Mouse (Mus musculus): ENCODE results near the gene Tmco1.

The Tmco1 gene

DNA sequence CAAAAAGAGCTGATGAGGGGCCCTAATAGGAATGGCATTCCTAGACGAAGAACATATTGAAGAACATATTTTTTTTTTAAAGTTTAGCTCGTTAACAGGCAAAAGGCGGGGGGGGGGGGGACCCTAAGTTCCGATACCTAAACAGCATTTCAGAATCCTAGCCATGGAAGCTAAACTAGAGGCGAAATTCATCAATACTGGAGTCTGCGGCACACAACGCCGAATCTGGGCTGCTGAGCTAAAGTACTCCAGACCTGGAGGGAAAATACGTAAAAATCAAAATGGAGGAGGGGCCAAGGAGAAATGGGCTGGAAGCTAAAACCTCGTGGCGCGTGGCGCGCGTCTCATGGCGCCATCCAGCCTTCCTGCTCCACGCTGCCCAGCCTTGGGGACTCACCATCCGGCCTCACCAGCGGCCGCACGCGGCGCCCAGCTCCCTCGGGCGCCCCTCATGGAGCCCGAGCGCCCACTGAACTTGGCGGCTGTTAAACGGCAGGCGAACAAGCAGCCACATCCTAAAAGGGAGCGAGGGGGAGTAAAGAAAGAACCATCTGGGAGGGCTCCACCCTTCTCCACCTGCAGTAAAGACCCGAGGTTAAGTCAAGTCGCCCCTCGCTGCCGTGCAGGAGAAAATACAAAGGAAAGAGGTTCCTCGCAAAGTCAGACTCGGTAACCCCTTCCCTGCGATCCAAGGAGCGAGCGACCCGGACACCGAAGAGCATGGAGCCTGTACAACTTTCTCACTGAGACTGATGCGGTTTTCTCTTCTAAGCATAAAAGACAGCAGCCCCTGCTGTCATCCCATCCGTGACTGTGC is 24.5 kb upstream of the Tmco1 start:
- DNase-seq (ENCODE audit: low read depth, low spot score): no peak

DNA sequence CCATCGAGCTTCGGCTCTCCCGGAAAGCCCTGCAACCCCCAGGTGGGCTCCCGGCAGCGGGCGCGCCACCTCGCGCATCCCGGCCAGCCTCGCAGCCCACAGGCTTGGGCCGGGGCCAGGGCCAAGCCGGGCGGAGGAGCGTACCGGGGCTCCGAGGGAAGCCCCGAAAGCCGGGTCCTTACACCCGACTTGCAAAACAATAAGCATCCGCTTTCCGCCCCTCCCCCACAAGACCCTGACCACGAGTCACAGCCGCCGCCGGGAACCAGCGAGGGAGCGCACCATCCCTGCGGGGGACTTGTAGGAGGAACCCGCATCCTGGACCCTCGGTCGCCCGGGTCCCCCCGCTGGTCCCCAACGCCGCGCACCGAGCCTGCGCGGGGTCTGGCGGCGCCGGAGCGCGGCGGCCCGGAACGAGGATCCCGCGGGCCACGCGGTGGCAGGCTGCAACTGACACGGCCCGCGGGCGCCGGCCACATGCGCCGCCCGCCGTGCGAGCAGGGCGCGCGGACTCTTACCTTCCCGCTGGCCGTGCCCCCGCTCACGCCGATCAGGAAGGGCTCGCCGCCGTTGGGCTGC is 23.8 kb upstream of the Tmco1 start:
- no peak for DNase-seq (ENCODE audit: low read depth, low spot score)

DNA sequence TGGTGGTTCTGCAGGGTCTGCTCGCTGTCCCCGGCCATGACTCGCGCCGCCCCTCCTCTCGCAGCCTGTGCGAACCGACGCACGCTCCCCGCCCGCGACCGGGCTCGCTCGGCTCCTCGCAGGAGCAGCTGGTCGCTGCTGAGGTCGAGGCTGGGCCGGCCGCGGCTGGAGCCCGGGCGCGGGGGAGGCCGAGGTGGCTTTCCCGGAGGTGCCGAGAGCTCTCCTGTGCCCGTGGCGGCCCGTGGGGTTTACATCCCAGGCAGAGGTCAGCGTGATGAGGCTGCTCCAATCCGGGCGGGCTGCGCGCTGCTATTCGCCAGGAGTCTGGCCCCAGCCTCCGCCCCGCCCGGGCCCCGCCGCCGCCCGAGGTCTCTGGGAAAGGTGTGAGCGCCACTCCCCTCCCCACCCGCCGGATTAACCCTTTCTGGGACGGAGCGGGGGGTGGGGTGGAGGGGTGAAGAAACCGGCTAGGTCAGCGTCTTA is 23.3 kb upstream of the Tmco1 start:
- DNase-seq (ENCODE audit: low read depth, low spot score): peak; percentile 48

DNA sequence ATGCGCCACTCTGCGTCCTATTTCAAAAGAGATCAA is 23.0 kb upstream of the Tmco1 start, which contains the start of gene Uck2:
Gene Uck2 (minus strand): TSS at position 1 of the 36 bp plus-strand sequence.
- no peak for DNase-seq (ENCODE audit: low read depth, low spot score)

DNA sequence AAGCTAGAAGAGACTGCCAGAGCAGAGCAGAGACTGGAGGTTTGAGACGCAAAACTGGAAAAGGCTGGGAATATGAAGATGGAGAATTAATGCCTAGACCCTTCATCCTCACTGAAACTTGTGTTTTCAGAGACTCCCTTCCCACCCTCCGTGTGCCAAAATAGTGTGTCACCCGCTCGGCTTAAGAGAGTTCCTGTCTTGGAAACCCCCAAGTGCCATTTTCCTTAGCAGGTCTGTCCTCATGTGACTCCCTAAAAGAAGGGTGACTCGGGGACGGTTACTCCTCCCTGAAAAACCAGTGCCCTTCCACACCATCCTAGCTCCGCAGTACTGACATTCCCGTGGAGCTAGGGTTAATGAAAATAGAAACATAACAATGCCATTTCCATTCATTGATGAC is 22.8 kb upstream of the Tmco1 start:
- DNase-seq (ENCODE audit: low read depth, low spot score): no peak

DNA sequence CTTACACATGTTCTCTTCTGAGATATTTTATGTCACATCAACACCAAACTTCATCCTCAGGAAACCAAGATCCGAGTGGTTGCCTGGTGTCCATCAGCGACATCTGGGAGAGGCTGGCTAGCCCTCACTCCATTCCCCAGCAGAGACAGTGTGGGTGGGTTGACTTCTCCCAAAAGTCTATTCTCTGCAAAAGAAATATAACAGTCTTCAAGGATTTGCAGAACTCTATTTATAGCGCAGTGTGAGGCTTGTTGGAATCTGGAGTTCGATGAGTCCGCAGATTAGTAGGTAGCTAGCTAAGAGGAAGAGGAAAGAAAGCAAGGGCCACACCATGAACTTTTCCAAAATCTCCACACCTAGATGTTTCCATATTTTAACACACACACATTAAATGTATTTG is 21.0 kb upstream of the Tmco1 start:
- no peak for DNase-seq (ENCODE audit: low read depth, low spot score)

DNA sequence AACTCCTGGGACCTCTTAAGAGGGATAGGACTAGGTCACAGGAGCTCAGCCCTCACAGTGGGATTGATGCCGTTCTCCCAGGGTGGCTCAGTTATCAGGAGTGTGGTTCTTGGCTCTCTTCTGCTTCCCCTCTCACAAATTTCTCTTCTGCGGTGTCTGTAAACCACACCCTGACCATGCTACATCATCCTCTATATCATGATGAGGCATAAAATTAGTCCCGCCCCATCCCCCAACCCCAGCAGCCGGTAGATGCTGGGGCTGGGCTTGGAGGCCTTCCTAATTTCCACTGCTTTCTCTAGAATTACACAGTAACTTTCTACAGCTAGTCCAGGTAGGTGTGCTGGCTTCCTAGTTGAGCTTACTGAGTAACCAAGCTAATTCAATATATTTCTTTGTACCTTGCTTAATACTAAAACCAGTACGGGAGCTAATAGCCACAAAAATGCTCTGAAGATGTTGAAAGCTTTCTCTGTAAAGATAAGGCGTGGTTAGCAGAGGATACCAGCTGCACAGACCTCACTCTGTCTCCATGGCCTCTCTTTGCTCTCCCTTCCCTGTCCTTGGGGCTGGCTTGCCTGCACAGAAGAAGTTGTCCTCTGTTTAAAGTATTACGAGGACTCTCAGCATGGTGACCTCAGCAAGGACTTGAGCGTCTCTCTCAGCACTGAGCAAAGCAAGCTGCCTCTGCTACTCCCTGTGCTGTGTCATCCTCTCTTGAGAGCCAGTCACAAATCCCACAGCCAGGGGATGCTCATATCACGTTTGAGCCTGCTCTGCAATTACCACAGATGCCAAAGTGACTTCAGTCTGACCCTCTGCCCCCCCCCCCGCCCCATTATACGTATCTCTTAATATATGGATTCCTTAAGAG is 19.3 kb upstream of the Tmco1 start:
- DNase-seq (ENCODE audit: low read depth, low spot score): peak; percentile 70

DNA sequence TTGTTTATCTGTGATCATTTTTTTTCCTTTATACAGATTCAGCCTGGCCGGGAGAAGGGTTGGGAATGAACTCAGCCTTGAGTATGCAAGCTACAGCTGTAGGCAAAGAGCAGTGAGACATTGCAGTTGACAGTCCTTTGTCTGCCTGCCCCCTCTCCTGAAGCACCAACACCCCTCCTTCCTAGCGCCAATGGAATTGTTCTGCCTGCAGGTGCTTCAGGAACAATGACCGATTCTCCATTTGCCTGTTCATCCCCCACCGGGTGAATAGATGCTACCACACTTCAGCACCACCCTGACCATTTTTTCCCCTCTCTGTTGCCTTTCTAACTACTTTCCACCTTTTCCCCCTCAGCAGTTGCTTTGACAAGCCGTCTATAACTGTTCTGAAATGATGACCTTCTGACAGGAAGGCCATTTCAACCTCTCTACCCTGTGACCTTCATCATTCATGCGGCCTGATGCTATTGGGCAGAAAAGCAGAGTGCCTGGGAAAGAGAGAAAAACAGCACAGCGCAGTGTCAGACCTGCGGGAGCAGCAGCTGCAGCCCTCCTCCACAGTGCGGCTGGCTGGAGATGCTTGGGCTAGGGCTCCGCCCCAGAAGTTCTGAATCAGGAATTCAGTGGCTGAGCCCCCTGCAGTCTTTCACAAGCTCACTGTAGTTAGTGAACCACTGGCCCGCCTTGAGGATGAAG is 18.5 kb upstream of the Tmco1 start:
- no peak for DNase-seq (ENCODE audit: low read depth, low spot score)

DNA sequence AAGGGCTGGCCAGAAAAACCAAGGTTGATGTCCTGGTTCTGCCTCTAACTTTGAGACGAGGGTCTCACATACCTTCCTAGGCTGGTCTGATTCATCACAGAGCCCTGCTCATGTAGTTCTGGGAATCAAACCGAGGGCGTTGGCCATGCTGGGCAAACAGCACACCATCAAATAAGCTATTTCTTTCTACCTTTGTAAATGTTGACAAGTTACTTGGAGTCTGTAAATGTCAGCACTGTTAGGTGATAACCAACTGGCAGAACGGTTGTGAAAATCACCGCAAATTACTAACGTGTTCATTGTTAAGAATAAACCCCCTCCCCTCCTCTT is 17.9 kb upstream of the Tmco1 start:
- no peak for DNase-seq (ENCODE audit: low read depth, low spot score)

DNA sequence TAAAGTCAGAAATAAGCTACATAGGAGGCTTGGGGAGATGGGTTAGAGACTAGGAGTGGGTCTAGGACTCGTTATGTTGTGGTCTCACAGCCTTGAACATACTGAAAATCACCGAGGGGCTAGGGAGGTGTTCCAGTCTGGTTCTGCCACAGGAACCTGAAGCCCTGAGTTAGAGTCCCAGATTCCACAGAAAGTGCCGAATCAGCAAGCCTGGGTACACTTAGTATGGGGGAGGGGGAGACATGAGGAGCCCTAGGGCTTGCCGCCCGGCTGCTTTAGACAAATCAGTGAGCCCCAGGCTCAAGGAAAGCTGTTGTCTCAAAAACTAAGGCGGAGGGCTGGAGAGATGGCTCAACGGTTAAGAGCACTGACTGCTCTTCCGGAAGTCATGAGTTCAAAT is 16.6 kb upstream of the Tmco1 start:
- no peak for DNase-seq (ENCODE audit: low read depth, low spot score)

DNA sequence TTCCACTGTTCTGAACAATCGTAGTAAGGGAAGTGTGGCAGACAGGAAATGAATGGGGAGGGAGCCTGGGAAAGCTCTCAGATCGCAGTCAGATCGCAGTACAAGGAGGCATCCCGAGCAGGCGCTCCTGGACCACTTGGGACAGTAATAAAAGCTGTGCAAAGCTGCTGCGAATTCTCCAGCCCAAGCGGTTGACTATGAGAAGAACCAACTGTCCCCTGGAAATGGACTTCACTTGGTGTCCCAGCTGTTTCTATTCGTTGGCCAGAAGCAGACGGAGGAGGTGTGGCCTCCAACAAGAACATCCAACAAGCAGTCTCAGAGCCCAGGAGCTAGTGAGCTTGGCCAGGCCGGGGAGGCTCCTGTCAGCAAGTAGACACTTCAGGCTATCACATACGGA is 15.7 kb upstream of the Tmco1 start:
- no peak for DNase-seq (ENCODE audit: low read depth, low spot score)

DNA sequence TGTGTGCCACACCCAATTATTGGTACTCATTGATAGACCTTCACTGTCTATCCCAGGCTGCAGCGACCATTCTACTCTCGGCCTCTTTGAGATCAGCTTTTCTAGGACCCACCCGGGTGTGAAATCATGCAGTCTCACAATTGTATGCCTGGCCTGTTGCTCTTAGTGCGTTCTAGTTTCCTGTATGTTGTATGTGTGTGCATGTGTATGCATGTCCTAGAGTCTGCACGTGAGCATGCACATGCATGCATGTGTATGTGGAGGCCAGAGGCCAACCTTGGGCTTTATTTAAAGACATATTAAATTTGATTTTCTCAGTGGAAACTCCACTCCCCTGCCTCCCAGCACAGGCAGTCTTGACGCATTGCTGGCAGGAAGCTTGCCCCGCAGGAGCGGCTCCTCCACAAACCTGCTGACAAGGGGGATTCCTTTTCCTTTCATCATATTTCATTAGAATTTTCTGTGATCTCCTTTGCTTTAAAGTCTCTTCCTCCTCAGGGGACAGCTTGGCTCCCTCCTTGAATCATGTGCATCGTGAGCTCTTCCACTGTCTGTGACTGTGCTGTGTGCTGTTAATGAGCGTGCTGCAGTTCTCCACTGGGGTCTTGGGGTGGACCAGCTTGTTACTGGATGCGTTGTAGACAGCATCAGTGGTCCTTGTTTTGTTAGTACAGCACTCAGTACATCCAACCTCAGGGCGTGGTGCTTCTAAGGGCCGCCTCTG is 12.3 kb upstream of the Tmco1 start:
- no peak for DNase-seq (ENCODE audit: low read depth, low spot score)

DNA sequence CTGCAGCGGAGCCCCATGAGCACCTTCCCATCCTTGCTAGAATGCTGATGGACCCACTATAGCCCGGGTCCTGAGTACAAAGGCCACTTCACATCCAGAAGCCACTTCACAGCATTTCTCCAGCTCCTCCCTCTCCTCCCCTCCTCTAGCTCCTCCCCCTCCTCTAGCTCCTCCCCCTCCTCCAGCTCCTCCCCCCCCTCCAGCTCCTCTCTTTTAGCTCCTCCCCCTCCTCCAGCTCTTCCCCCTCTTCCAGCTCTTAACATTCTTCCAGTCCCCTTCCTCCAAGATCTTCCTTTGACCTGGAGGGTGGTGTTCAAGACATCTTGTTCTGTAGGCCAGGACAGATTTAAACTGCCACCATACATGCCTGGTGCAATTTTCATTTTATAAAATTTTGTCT is 8.1 kb upstream of the Tmco1 start:
- DNase-seq (ENCODE audit: low read depth, low spot score): no peak

DNA sequence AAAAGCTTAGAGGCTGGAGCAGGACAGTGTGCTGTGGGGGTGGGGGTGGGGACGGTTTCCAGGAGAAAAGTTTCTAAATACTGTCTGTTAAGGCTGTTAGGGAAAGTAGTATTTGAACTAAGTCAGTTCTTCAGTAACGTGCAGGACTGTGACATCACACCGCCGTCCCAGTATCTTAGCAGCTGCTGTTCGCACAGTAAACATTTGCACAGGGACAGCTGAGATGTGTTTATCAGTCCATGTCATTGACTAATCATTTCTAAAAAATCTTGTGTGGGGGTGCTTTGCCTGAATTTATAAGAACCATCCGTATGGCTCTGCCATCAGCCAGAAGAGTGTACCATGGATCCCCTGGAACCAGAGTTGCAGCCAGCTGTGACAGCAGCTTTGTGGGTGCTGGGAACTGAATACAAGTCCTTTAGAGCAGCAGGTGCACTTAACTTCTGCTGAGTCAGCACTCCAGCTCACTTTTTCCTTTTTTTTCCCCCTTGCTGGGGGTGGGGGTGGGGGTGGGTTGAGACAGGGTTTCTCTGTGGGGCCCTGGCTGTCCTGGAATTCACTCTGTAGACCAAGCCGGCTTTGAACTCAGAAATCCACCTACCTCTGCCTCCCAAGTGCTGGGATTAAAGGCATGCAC is 2.6 kb upstream of the Tmco1 start:
- no peak for DNase-seq (ENCODE audit: low read depth, low spot score)

DNA sequence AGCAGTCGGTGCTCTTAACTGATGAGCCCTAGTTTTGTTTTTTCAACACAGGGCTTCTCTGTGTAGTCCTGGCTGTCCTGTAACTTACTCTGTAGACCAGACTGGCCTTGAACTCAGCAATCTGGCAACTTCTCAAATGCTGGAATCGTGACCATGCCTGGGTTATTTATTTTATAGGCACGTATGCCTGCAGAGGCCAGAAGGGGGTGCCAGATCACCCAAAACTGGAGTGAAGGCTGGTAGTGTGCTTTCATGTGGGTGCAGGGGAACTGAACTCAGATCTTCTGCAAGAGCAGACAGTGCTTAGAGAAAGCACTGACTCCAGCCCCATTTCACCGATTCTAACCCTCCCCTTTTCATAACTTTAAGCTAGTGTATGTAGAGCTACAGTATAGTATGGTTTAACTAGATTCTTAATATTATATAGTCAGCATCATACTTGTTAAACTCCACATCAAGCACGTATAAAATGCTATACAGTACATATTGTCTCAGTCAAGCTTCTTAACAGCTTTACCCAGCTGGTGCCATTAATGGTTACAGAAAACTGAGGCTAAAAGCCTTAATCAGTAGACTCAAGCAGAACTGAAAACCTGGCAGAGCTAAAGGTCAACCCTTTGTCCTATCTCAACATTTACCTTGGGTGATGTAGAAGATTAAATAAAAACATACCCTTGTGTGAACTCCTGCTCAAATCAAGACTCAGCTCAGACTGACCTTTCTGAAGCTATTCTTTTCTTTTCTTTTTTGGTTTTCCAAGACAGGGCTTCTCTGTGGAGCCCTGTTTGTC is 1.5 kb upstream of the Tmco1 start:
- peak; percentile 51 for DNase-seq (ENCODE audit: low read depth, low spot score)

DNA sequence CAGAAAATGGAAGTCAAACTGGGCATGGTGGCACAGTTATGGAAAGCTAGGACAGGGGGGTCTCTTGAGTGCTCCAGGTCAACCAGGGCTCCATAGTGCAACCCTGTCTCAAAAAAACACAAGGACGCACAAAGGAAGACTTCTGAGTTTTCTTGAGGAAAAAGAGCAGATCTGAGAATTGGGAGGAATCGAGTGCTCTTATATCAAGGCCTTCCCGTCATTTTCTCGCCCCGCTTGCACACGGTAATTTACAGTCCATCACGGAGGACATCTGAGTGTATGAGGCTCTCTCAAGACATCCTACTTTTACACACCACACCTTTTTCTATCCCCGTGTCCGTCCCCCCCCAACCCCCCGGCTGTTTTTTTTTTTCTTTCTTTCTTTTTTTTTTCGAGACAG is 504 bp upstream of the Tmco1 start:
- no peak for DNase-seq (ENCODE audit: low read depth, low spot score)

DNA sequence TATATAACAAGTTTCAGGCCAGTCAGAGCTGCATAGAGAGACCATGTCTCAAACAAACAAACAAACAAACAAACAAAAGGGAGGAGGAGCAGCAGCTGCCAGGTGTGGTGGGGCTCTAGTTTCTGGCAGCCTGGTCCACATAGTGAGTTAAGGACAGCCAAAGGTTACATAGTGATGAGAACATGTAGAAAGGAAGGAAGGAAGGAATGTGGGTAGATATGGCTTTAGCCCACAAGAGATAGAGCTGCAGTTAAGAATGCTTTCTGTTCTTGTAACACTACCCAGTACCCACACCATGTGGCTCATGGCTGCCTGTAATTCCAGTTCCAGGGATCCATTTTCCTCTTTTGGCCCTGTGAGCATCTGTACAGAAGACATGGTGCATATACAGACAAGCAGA is 4.2 kb downstream of the Tmco1 start:
- DNase-seq (ENCODE audit: low read depth, low spot score): no peak

DNA sequence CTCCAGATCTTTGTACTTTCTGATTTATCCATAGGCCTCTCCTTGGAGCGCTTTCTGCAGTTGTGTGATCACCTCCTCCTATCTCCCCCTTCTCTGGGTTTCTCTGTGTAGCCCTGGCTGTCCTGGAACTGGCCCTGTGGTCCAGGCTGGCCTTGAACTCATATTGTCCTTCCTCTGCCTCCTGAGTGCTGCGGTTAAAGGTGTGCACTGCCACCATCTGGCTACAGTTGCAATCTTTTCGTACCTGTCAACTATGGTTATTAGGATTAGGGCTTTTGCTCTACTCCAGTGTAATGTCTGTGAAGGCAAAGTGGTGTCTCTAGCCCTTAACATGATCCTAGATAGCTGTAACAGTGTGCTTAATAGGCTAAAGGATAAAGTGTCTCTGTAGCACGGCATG is 5.0 kb downstream of the Tmco1 start:
- DNase-seq (ENCODE audit: low read depth, low spot score): no peak

DNA sequence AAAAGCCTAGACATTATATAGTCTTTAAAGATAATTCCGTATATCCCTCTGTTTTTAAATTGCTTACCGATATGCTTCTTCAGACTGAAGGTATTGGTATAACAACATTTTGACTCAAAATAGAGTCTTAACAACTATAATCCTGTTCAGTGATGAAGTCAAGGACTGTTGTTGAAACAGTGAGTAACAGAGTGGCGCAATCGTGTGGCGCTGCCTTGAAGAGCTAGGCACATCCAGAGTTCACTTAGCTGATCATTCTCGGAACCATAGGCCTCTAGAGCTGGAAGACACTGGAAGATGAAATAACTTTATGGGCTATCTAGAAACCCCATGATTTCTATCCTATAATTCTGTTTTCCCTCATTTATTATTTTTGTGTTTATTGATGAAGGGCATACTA is 13.5 kb downstream of the Tmco1 start:
- no peak for DNase-seq (ENCODE audit: low read depth, low spot score)

DNA sequence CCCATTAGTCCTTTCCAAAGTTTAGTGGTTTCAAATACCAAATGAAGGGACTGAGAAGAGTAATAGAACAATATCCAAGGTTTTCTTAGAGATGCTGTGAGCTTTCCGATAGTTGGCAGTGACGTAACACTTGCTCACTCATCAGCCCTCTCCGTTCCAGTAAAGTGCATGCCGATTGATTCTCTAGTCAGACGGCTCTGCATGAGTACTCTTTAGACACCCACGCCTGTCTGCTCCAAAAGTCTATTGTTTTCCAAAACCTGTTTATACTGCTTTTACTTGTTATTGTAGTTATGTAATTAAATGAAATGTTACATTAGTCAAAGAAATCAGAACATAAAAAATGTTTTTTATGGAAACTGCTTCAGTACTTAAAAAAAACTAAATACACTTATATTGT is 20.6 kb downstream of the Tmco1 start:
- no peak for DNase-seq (ENCODE audit: low read depth, low spot score)

DNA sequence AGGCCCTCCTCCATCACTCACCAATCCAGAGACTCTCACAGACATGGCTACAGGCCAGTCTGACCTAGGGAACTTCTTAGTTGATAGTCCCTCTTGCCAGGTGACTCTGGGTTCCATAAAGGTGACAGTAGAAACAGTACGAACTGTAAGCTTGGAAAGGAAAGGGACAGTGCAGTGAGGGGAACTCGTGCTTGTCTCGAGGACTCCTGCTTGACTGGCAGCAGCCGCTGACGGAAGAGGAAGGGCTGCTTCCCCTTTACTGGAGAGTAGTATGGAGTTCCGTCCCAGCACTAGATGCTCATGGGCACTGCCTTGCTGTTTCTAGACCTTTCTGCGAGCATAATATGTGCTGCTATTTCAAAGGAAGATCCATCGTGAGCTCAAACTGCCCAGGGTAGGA is 22.9 kb downstream of the Tmco1 start:
- DNase-seq (ENCODE audit: low read depth, low spot score): no peak

Data from c-Kit-negative CD71-positive TER-119-positive erythroid progenitor cells, embryonic 14.5 days (primary cell).